Mouse (Mus musculus) ES-Bruce4 (cell line): ENCODE data around the gene Nat10.

Experiments used
- CTCF ChIP-seq: IDR thresholded peaks from one replicate; pipeline ENCODE4 v1.8.1; 2011; ENCODE audit warnings: low read depth, low read length
- EP300 ChIP-seq: IDR thresholded peaks from 2 replicates; pipeline ENCODE4 v1.6.1; 2011; ENCODE audit warnings: low read depth, low read length; ENCODE audit not compliant: insufficient read depth

DNA sequence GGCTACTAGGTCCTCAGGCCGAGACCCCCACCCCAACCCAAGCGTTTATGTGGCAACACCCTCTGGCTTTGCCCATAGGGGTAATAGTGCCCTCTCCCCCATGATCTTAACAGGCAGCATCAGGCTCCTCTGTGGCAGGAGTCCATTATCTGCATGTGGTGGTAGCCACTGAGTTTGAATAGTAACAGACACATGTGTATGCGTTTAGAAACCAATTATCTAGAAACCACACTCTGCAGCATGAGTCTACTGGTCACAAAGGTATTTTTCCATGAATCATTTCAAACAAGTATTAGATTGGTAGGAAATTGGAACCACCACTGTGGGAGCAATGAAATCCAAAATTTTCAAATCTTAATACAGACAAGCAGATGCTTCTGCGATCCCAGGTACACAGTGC, 75.5 kb downstream of the Nat10 start:
- TF ChIP-seq CTCF, result no peak
- TF ChIP-seq EP300, result no peak
